In the genomic region with DNA sequence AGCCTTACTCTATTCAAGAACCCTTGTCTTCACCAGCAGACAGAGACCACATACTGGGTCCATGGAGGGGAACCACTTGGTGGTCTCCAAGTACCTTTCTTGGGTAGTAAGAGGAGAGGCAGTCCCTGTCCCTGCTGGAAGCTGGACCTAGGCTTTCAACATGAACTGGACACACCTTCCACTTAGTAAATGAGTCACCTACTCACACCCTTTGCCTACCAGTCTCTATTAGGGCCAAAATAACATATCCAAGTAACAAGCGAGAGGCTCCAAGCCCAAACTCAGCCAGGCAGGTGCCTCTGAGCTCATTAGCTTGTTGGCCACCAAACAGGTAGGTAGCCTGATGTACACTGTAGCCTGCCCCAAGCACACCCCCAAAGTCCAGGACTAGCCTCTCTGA, we compare ENCODE assay signal across 8 mouse cellular contexts. TPM values are rescaled to one million over a fixed set of nuclear protein-coding genes. Genes with fewer than 3 reads are reported as not detected.
DNase-seq lines count a peak whose midpoint lies in the region; ATAC-seq lines count a peak whose summit lies in the region.

No protein-coding gene starts in this region.

- peak overlapping the region; percentile 93 for H3K9ac ChIP-seq in limb, embryonic 13.5 days
- peak overlapping the region; percentile 97; the same call in 1 of the 2 replicates for H3K9ac ChIP-seq in stomach, embryonic 15.5 days

- peaks cover 4% of the 10 kb centered on the region for H3K9me3 ChIP-seq in megakaryocyte, embryonic 14.5 days
- H3K9me3 ChIP-seq in forebrain, embryonic 10.5 days = no peaks in the 10 kb centered on the region
- no peaks in the 10 kb centered on the region for H3K9me3 ChIP-seq in limb, embryonic 13.5 days
- no peaks in the 10 kb centered on the region for H3K9me3 ChIP-seq in stomach, embryonic 15.5 days

- no peaks in the 10 kb centered on the region for H3K27me3 ChIP-seq in megakaryocyte, embryonic 14.5 days (replicated peaks)
- no peaks in the 10 kb centered on the region for H3K27me3 ChIP-seq in forebrain, embryonic 10.5 days (ENCODE audit: poor library complexity, severe bottlenecking)
- H3K27me3 ChIP-seq in limb, embryonic 13.5 days = no peaks in the 10 kb centered on the region
- H3K27me3 ChIP-seq in stomach, embryonic 15.5 days (replicated peaks) = no peaks in the 10 kb centered on the region

- no peak for DNase-seq in forebrain, embryonic 10.5 days (ENCODE audit: extremely low spot score, low spot score)
- no peak for DNase-seq in urinary bladder, postnatal 25 days (ENCODE audit: low spot score)
- DNase-seq in testis, postnatal 10 days (ENCODE audit: low spot score) = no peak

- ATAC-seq in megakaryocyte, adult 5-6 weeks (ENCODE audit: poor library complexity, severe bottlenecking) = no peak
- no peak for ATAC-seq in limb, embryonic 13.5 days (ENCODE audit: low FRiP score, low read depth)
- ATAC-seq in stomach, embryonic 15.5 days (ENCODE audit: insufficient read depth, low FRiP score, low read depth) = no peak
- no peak for ATAC-seq in megakaryocyte progenitor cell, adult 5-6 weeks (replicated peaks; ENCODE audit: poor library complexity)

- peaks cover 39% of the 10 kb centered on the region for H3K4me1 ChIP-seq in megakaryocyte, embryonic 14.5 days
- H3K4me1 ChIP-seq in forebrain, embryonic 10.5 days = peaks cover 29% of the 10 kb centered on the region
- H3K4me1 ChIP-seq in limb, embryonic 13.5 days = peaks cover 16% of the 10 kb centered on the region
- H3K4me1 ChIP-seq in stomach, embryonic 15.5 days = peaks cover 12% of the 10 kb centered on the region

- peaks cover 49% of the 10 kb centered on the region for H3K36me3 ChIP-seq in megakaryocyte, embryonic 14.5 days (replicated peaks; ENCODE audit: low read length)
- H3K36me3 ChIP-seq in forebrain, embryonic 10.5 days (replicated peaks) = peaks cover 46% of the 10 kb centered on the region
- peaks cover 39% of the 10 kb centered on the region for H3K36me3 ChIP-seq in limb, embryonic 13.5 days
- peaks cover 24% of the 10 kb centered on the region for H3K36me3 ChIP-seq in stomach, embryonic 15.5 days

- H3K4me3 ChIP-seq in megakaryocyte, embryonic 14.5 days (replicated peaks) = peak overlapping the region; percentile 96
- H3K4me3 ChIP-seq in forebrain, embryonic 10.5 days = peak overlapping the region; percentile 98
- peak overlapping the region; percentile 94 for H3K4me3 ChIP-seq in limb, embryonic 13.5 days
- peak overlapping the region; percentile 98 for H3K4me3 ChIP-seq in stomach, embryonic 15.5 days (replicated peaks)

- peak overlapping the region; percentile 97 for H3K27ac ChIP-seq in forebrain, embryonic 10.5 days
- H3K27ac ChIP-seq in limb, embryonic 13.5 days = 0 out of 2 replicates have a peak overlapping the region, but pooled peaks have one; percentile 83
- peak overlapping the region; percentile 91; the same call in 1 of the 2 replicates for H3K27ac ChIP-seq in stomach, embryonic 15.5 days

- WGBS in forebrain, embryonic 10.5 days = 88% methylated on average over 1 of the region's 1 CpGs
- WGBS in limb, embryonic 13.5 days = 93% methylated on average over 1 of the region's 1 CpGs
- 79% methylated on average over 1 of the region's 1 CpGs for WGBS in stomach, embryonic 15.5 days

- H3K4me2 ChIP-seq in limb, embryonic 13.5 days (replicated peaks) = peak overlapping the region; percentile 88
- peak overlapping the region; percentile 77 for H3K4me2 ChIP-seq in stomach, embryonic 15.5 days

RNA-seq across cellular contexts. Expression of gene 4933424G06Rik, which starts 1.3 kb away (rescaled TPM):
- polyA plus RNA-seq in megakaryocyte, embryonic 14.5 days (2012; ENCODE audit: insufficient read depth, low replicate concordance) = not detected in 2 replicates
- total RNA-seq in megakaryocyte, adult 5-6 weeks (2015) = 0.33 TPM in 1 of 2 replicates, not detected in the other
- not detected in 2 replicates for total RNA-seq in megakaryocyte, adult 5-6 weeks (2017)
- not detected in 2 replicates for polyA plus RNA-seq in forebrain, embryonic 10.5 days (2016; fragmentation: Nextera tagmentation; extraction: Ambion mirVana)
- polyA plus RNA-seq in limb, embryonic 13.5 days (2015; fragmentation: Nextera tagmentation; extraction: Ambion mirVana) = not detected in 2 replicates
- polyA plus RNA-seq in stomach, embryonic 15.5 days (2015; fragmentation: Nextera tagmentation; extraction: Ambion mirVana) = 0.19 TPM in 1 of 2 replicates, not detected in the other
- not detected in 2 replicates for total RNA-seq in megakaryocyte progenitor cell, adult 5-6 weeks (2015)
- not detected in 2 replicates for total RNA-seq in megakaryocyte progenitor cell, adult 5-6 weeks (2017)

RNA-seq across cellular contexts. Expression of gene Actr1b, which starts 5.6 kb away (rescaled TPM):
- 26.0 and 36.4 TPM in 2 replicates for polyA plus RNA-seq in megakaryocyte, embryonic 14.5 days (2012; ENCODE audit: insufficient read depth, low replicate concordance)
- total RNA-seq in megakaryocyte, adult 5-6 weeks (2015) = 14.0 and 17.4 TPM in 2 replicates
- total RNA-seq in megakaryocyte, adult 5-6 weeks (2017) = 34.7 and 37.7 TPM in 2 replicates
- polyA plus RNA-seq in forebrain, embryonic 10.5 days (2016; fragmentation: Nextera tagmentation; extraction: Ambion mirVana) = 136 and 141 TPM in 2 replicates
- polyA plus RNA-seq in limb, embryonic 13.5 days (2015; fragmentation: Nextera tagmentation; extraction: Ambion mirVana) = 105 and 119 TPM in 2 replicates
- polyA plus RNA-seq in stomach, embryonic 15.5 days (2015; fragmentation: Nextera tagmentation; extraction: Ambion mirVana) = 85.4 and 96.2 TPM in 2 replicates
- total RNA-seq in megakaryocyte progenitor cell, adult 5-6 weeks (2015) = 21.5 and 22.7 TPM in 2 replicates
- total RNA-seq in megakaryocyte progenitor cell, adult 5-6 weeks (2017) = 55.0 TPM in 2 replicates

RNA-seq across cellular contexts. Expression of gene Cox5b, which starts 17.4 kb away (rescaled TPM):
- 541 and 3,162 TPM in 2 replicates for polyA plus RNA-seq in megakaryocyte, embryonic 14.5 days (2012; ENCODE audit: insufficient read depth, low replicate concordance)
- total RNA-seq in megakaryocyte, adult 5-6 weeks (2015) = 370 and 491 TPM in 2 replicates
- 820 and 835 TPM in 2 replicates for total RNA-seq in megakaryocyte, adult 5-6 weeks (2017)
- polyA plus RNA-seq in forebrain, embryonic 10.5 days (2016; fragmentation: Nextera tagmentation; extraction: Ambion mirVana) = 496 and 519 TPM in 2 replicates
- polyA plus RNA-seq in limb, embryonic 13.5 days (2015; fragmentation: Nextera tagmentation; extraction: Ambion mirVana) = 479 and 511 TPM in 2 replicates
- 638 and 681 TPM in 2 replicates for polyA plus RNA-seq in stomach, embryonic 15.5 days (2015; fragmentation: Nextera tagmentation; extraction: Ambion mirVana)
- 534 and 624 TPM in 2 replicates for total RNA-seq in megakaryocyte progenitor cell, adult 5-6 weeks (2015)
- 550 and 674 TPM in 2 replicates for total RNA-seq in megakaryocyte progenitor cell, adult 5-6 weeks (2017)

RNA-seq across cellular contexts. Expression of gene Fam178b, which starts 25.6 kb away (rescaled TPM):
- polyA plus RNA-seq in megakaryocyte, embryonic 14.5 days (2012; ENCODE audit: insufficient read depth, low replicate concordance) = 2.0 TPM in 1 of 2 replicates, not detected in the other
- 0.62 TPM in 1 of 2 replicates, not detected in the other for total RNA-seq in megakaryocyte, adult 5-6 weeks (2015)
- not detected in 2 replicates for total RNA-seq in megakaryocyte, adult 5-6 weeks (2017)
- polyA plus RNA-seq in forebrain, embryonic 10.5 days (2016; fragmentation: Nextera tagmentation; extraction: Ambion mirVana) = 0.42 and 0.79 TPM in 2 replicates
- 0.53 and 0.69 TPM in 2 replicates for polyA plus RNA-seq in limb, embryonic 13.5 days (2015; fragmentation: Nextera tagmentation; extraction: Ambion mirVana)
- polyA plus RNA-seq in stomach, embryonic 15.5 days (2015; fragmentation: Nextera tagmentation; extraction: Ambion mirVana) = 0.68 and 0.96 TPM in 2 replicates
- total RNA-seq in megakaryocyte progenitor cell, adult 5-6 weeks (2015) = not detected in 2 replicates
- not detected in 2 replicates for total RNA-seq in megakaryocyte progenitor cell, adult 5-6 weeks (2017)

RNA-seq across cellular contexts. Expression of gene Zap70, which starts 53.0 kb away (rescaled TPM):
- not detected in 2 replicates for polyA plus RNA-seq in megakaryocyte, embryonic 14.5 days (2012; ENCODE audit: insufficient read depth, low replicate concordance)
- total RNA-seq in megakaryocyte, adult 5-6 weeks (2015) = 0.71 and 1.7 TPM in 2 replicates
- 0.77 and 1.5 TPM in 2 replicates for total RNA-seq in megakaryocyte, adult 5-6 weeks (2017)
- polyA plus RNA-seq in forebrain, embryonic 10.5 days (2016; fragmentation: Nextera tagmentation; extraction: Ambion mirVana) = 0.33 and 0.43 TPM in 2 replicates
- 0.34 and 1.2 TPM in 2 replicates for polyA plus RNA-seq in limb, embryonic 13.5 days (2015; fragmentation: Nextera tagmentation; extraction: Ambion mirVana)
- polyA plus RNA-seq in stomach, embryonic 15.5 days (2015; fragmentation: Nextera tagmentation; extraction: Ambion mirVana) = 0.28 and 0.45 TPM in 2 replicates
- 0.10 and 0.37 TPM in 2 replicates for total RNA-seq in megakaryocyte progenitor cell, adult 5-6 weeks (2015)
- not detected in 2 replicates for total RNA-seq in megakaryocyte progenitor cell, adult 5-6 weeks (2017)
